Mouse (Mus musculus): ENCODE measurements at regions not wholly inside any gene's neighbourhood (a gene's known extent, or its start where the extent isn't known, plus 50 kb on each side); places are given as distances from the start of the nearest gene placed in this dataset.
A peak's percentile ranks its signal among the peaks of the same experiment; 100 is the strongest.

- H3K27ac ChIP-seq (ENCODE audit: insufficient read depth, low read depth): no peak overlapping the region
- no peak for DNase-seq (ENCODE audit: extremely low read depth)
- H3K4me2 ChIP-seq (ENCODE audit: insufficient read depth, low read depth, poor library complexity, severe bottlenecking): peak overlapping the region; percentile 82
These were observed 71.1 kb upstream of the Prdm1 start for GRCm38 (mm10) chr10:44599331-44599963.

GRCm38 (mm10) chr10:44598615-44599014 is 70.3 kb upstream of the Prdm1 start:
- peak overlapping the region in 1 of 3 experiments; percentile 26 for H3K4me3 ChIP-seq (replicated peaks in 1 of 3; ENCODE audit: low read depth in 2 of 3, low read length in 2 of 3, poor library complexity in 1 of 3)
- dilution Hi-C loops (cut with MboI; ENCODE audit: extremely low pct_ligation_motif_present, extremely low pct_unique_long_range_greater_than_20kb, low sequenced_read_pairs): no loop called here
- in situ Hi-C loops (cut with MboI; ENCODE audit: low pct_ligation_motif_present, low pct_unique_long_range_greater_than_20kb, low sequenced_read_pairs): no loop called here

More at GRCm38 (mm10) chr10:44599331-44599963, 71.1 kb upstream of the Prdm1 start:
- Histone ChIP-seq H3K36me3 (replicated peaks in 1 of 2; ENCODE audit: control insufficient read depth in 1 of 2, insufficient read depth in 1 of 2, low read length in 1 of 2) (no peaks in the 10 kb centered on the region), H3K9me3 (replicated peaks; ENCODE audit: low read length) (no peaks in the 10 kb centered on the region), H3K4me3 (replicated peaks in 1 of 3; ENCODE audit: low read depth in 2 of 3, low read length in 2 of 3, poor library complexity in 1 of 3) (peak overlapping the region in 2 of 3 experiments; percentile 7 to 26), H3K9ac (ENCODE audit: insufficient read depth, low read depth) (peak overlapping the region; percentile 20; the same call in 1 of the 2 replicates), H3K27me3 (replicated peaks) (no peaks in the 10 kb centered on the region), H3K4me1 (ENCODE audit: control insufficient read depth in 1 of 2, insufficient read depth in 2 of 2) (peaks cover 12 to 74% of the 10 kb centered on the region in 2 experiments), H3K79me2 (replicated peaks; ENCODE audit: control insufficient read depth, extremely low read depth, insufficient read depth, poor library complexity, severe bottlenecking) (no peaks in the 10 kb centered on the region)
- in situ Hi-C loops (cut with MboI; ENCODE audit: low pct_ligation_motif_present, low pct_unique_long_range_greater_than_20kb, low sequenced_read_pairs) (no loop called here), dilution Hi-C loops (cut with MboI; ENCODE audit: extremely low pct_ligation_motif_present, extremely low pct_unique_long_range_greater_than_20kb, low sequenced_read_pairs) (no loop called here)
- TF ChIP-seq ZNF384 (IDR thresholded peaks at IDR 0.05; ENCODE audit: low read depth, low read length): no peak
- TF ChIP-seq IRF4 (IDR thresholded peaks at IDR 0.05; ENCODE audit: low read depth, low read length): peak; percentile 15
- 0 out of 2 replicates have a peak, but pooled peaks have one; percentile 8 for TF ChIP-seq TCF12 (IDR thresholded peaks at IDR 0.05; ENCODE audit: low read depth, low read length)
- no peak for TF ChIP-seq UBTF (IDR thresholded peaks at IDR 0.05; ENCODE audit: low read depth, low read length)
- 0 out of 2 replicates have a peak, but pooled peaks have one; percentile 17 for TF ChIP-seq MEF2A (IDR thresholded peaks at IDR 0.05; ENCODE audit: borderline replicate concordance, low read depth, low read length)
- 0 out of 2 replicates have a peak, but pooled peaks have one; percentile 24 for TF ChIP-seq SIN3A (IDR thresholded peaks at IDR 0.05; ENCODE audit: low read length)
- TF ChIP-seq ELF1 (IDR thresholded peaks at IDR 0.05; ENCODE audit: low read depth, low read length): peak; percentile 61
- TF ChIP-seq ETS1 (conservative IDR thresholded peaks at IDR 0.05; ENCODE audit: low read depth, low read length): 0 out of 2 replicates have a peak, but pooled peaks have one; percentile 7
- TF ChIP-seq PAX5 (IDR thresholded peaks at IDR 0.05; ENCODE audit: low read length): no peak
- TF ChIP-seq MYC (IDR thresholded peaks at IDR 0.05; ENCODE audit: low read depth, low read length): no peak
- no peak for TF ChIP-seq SMC3 (IDR thresholded peaks at IDR 0.05; ENCODE audit: low read depth, low read length)

More at GRCm38 (mm10) chr10:44598615-44599014, 70.3 kb upstream of the Prdm1 start:
- no peak for DNase-seq (ENCODE audit: extremely low read depth)
- Histone ChIP-seq H3K36me3 (replicated peaks in 1 of 2; ENCODE audit: control insufficient read depth in 1 of 2, insufficient read depth in 1 of 2, low read length in 1 of 2) (no peaks in the 10 kb centered on the region), H3K27me3 (replicated peaks) (no peaks in the 10 kb centered on the region), H3K4me2 (ENCODE audit: insufficient read depth, low read depth, poor library complexity, severe bottlenecking) (peak overlapping the region; percentile 82), H3K9ac (ENCODE audit: insufficient read depth, low read depth) (0 out of 2 replicates have a peak overlapping the region, but pooled peaks have one; percentile 20), H3K79me2 (replicated peaks; ENCODE audit: control insufficient read depth, extremely low read depth, insufficient read depth, poor library complexity, severe bottlenecking) (no peaks in the 10 kb centered on the region), H3K9me3 (replicated peaks; ENCODE audit: low read length) (no peaks in the 10 kb centered on the region), H3K27ac (ENCODE audit: insufficient read depth, low read depth) (no peak overlapping the region), H3K4me1 (ENCODE audit: control insufficient read depth in 1 of 2, insufficient read depth in 2 of 2) (peaks cover 12 to 66% of the 10 kb centered on the region in 2 experiments)
- TF ChIP-seq IRF4 (IDR thresholded peaks at IDR 0.05; ENCODE audit: low read depth, low read length): peak; percentile 89
- no peak for TF ChIP-seq MAFK (IDR thresholded peaks at IDR 0.05; ENCODE audit: insufficient replicate concordance, low read length)
- no peak for TF ChIP-seq ELF1 (IDR thresholded peaks at IDR 0.05; ENCODE audit: low read depth, low read length)
- TF ChIP-seq JUN (IDR thresholded peaks at IDR 0.05; ENCODE audit: insufficient read depth, low read depth, low read length): peak; percentile 62
- peak; percentile 62 for TF ChIP-seq MEF2A (IDR thresholded peaks at IDR 0.05; ENCODE audit: borderline replicate concordance, low read depth, low read length)
- TF ChIP-seq ZMIZ1 (IDR thresholded peaks at IDR 0.05; ENCODE audit: low read depth, low read length): no peak
- peak; percentile 59; the same call in 1 of the 2 replicates for TF ChIP-seq EP300 (IDR thresholded peaks at IDR 0.05; ENCODE audit: low read length)
- peak; percentile 85 for TF ChIP-seq JUND (conservative IDR thresholded peaks at IDR 0.05; ENCODE audit: low read depth, low read length)

All from CH12.LX (cell line).